Comparison of ENCODE assay signal across 31 mouse cellular contexts in genomic region chr13:22990214-22990891, GRCm38 (mm10). TPM values are rescaled to one million over a fixed set of nuclear protein-coding genes. Genes with fewer than 3 reads are reported as not detected.
DNase-seq lines count a peak whose midpoint lies in the region; ATAC-seq and TF ChIP-seq lines count a peak whose summit lies in the region.
"Had no signal": no experiment of that assay in that cellular context is flagged by ENCODE, and none has a peak within 500 bp of the region (broad histone marks: within the 10 kb centered on the region; RNA-seq: fewer than 3 reads in every experiment).

No protein-coding gene starts in this region.

- ATAC-seq in lung, embryonic 15.5 days (ENCODE audit: borderline replicate concordance, extremely low read depth, low FRiP score, low TSS enrichment) = peak; percentile 77
- ATAC-seq in lung, postnatal 0 days = peak; percentile 95
- no peak for ATAC-seq in activated CD4-positive, CD25-positive, alpha-beta regulatory T cell, adult 4 months
- ATAC-seq in erythroid progenitor cell, adult 5-6 weeks (replicated peaks; ENCODE audit: low FRiP score, poor library complexity, severe bottlenecking) = no peak
- ATAC-seq: CD4-positive, CD25-positive, alpha-beta regulatory T cell, adult 4 months; forebrain, embryonic 14.5 days; forebrain, postnatal 0 days had no signal

- no peaks in the 10 kb centered on the region for H3K9me3 ChIP-seq in lung, embryonic 15.5 days
- no peaks in the 10 kb centered on the region for H3K9me3 ChIP-seq in lung, postnatal 0 days (ENCODE audit: low read length)
- H3K9me3 ChIP-seq: heart, embryonic 15.5 days; hindbrain, embryonic 15.5 days had no signal

- no peak overlapping the region for H3K9ac ChIP-seq in lung, embryonic 15.5 days
- no peak overlapping the region for H3K9ac ChIP-seq in lung, postnatal 0 days (replicated peaks; ENCODE audit: low read depth)
- H3K9ac ChIP-seq: forebrain, postnatal 0 days; heart, embryonic 12.5 days; heart, embryonic 15.5 days; hindbrain, embryonic 15.5 days had no signal

- no peaks in the 10 kb centered on the region for H3K4me1 ChIP-seq in lung, embryonic 15.5 days
- no peaks in the 10 kb centered on the region for H3K4me1 ChIP-seq in lung, adult 2 months (ENCODE audit: control insufficient read depth, insufficient read depth, low read length)
- H3K4me1 ChIP-seq in lung, postnatal 0 days (ENCODE audit: insufficient read depth, low read depth, low read length) = no peaks in the 10 kb centered on the region
- H3K4me1 ChIP-seq: heart, embryonic 12.5 days; heart, embryonic 15.5 days; hindbrain, embryonic 15.5 days had no signal

- peak; percentile 60; the same call in 1 of the 2 replicates for TF ChIP-seq EP300 in lung, postnatal 0 days (IDR thresholded peaks at IDR 0.05)

- TF ChIP-seq CTCF in lung, adult 2 months (IDR thresholded peaks at IDR 0.05; ENCODE audit: insufficient read depth, low read length) = no peak
- no peak for TF ChIP-seq CTCF in lung, postnatal 0 days (IDR thresholded peaks at IDR 0.05)

- H3K27me3 ChIP-seq in lung, embryonic 15.5 days = no peaks in the 10 kb centered on the region
- no peaks in the 10 kb centered on the region for H3K27me3 ChIP-seq in lung, postnatal 0 days (replicated peaks; ENCODE audit: insufficient read depth, low read length)
- H3K27me3 ChIP-seq: heart, embryonic 12.5 days; heart, embryonic 15.5 days; hindbrain, embryonic 15.5 days had no signal

- no peak overlapping the region for H3K27ac ChIP-seq in lung, embryonic 15.5 days
- no peak overlapping the region for H3K27ac ChIP-seq in lung, postnatal 0 days (ENCODE audit: low read length)
- H3K27ac ChIP-seq: gastrocnemius, adult 2 months; heart, embryonic 15.5 days; hindbrain, embryonic 15.5 days had no signal

- WGBS in lung, embryonic 15.5 days = 66% methylated on average over 11 of the region's 11 CpGs
- WGBS in lung, adult 2 months = 65% methylated on average over 11 of the region's 11 CpGs
- 55% methylated on average over 11 of the region's 11 CpGs for WGBS in lung, postnatal 0 days

- H3K36me3 ChIP-seq in lung, embryonic 15.5 days = no peaks in the 10 kb centered on the region
- no peaks in the 10 kb centered on the region for H3K36me3 ChIP-seq in lung, postnatal 0 days (ENCODE audit: insufficient read depth, low read length)
- H3K36me3 ChIP-seq: heart, embryonic 12.5 days; heart, embryonic 15.5 days; hindbrain, embryonic 15.5 days had no signal

- TF ChIP-seq POLR2A in lung, adult 2 months (IDR thresholded peaks at IDR 0.05; ENCODE audit: borderline replicate concordance, extremely low read depth, low read depth, low read length) = no peak

- DNase-seq in lung, adult 2 months = no peak
- DNase-seq in lung, postnatal 0 days (ENCODE audit: low spot score) = peak; percentile 83
- peak; percentile 47 for DNase-seq in lung, postnatal 25 days (ENCODE audit: low spot score)
- DNase-seq: adrenal gland, postnatal 10 days; adrenal gland, postnatal 36 days; cerebellum, adult 18-20 months; cerebellum, adult 9-10 months; cerebellum, postnatal 14 days; forebrain, postnatal 0 days; gastrocnemius, adult 2 months; gastrocnemius, postnatal 14 days; heart, adult 18-20 months; heart, postnatal 10 days; heart, postnatal 4 days had no signal

- H3K4me2 ChIP-seq in lung, embryonic 15.5 days = no peak overlapping the region
- 0 out of 2 replicates have a peak overlapping the region, but pooled peaks have one; percentile 5 for H3K4me2 ChIP-seq in lung, postnatal 0 days (replicated peaks; ENCODE audit: low read depth, low read length)
- H3K4me2 ChIP-seq: heart, embryonic 12.5 days; heart, embryonic 15.5 days; hindbrain, embryonic 15.5 days had no signal

- H3K4me3 ChIP-seq in lung, embryonic 15.5 days = no peak overlapping the region
- no peak overlapping the region for H3K4me3 ChIP-seq in lung, adult 2 months (replicated peaks; ENCODE audit: extremely low read depth, low read depth, low read length)
- H3K4me3 ChIP-seq in lung, postnatal 0 days (ENCODE audit: low read depth, low read length) = no peak overlapping the region
- H3K4me3 ChIP-seq: gastrocnemius, adult 2 months; heart, embryonic 12.5 days; heart, embryonic 15.5 days; hindbrain, embryonic 15.5 days had no signal

RNA-seq across cellular contexts. Expression of gene Vmn1r213, which starts 17.1 kb away (rescaled TPM):
- polyA plus RNA-seq in lung, embryonic 15.5 days (2015; fragmentation: Nextera tagmentation; extraction: Ambion mirVana) = not detected in 2 replicates
- not detected in 2 replicates for polyA plus RNA-seq in lung, adult 2 months (2012; rRNA removed)
- polyA plus RNA-seq in lung, postnatal 0 days (2015; fragmentation: Nextera tagmentation; extraction: Ambion mirVana) = not detected in 2 replicates
- not detected for polyA plus RNA-seq in activated CD4-positive, CD25-positive, alpha-beta regulatory T cell, adult 4 months (2017; shearing (Covaris generic))
- total RNA-seq in erythroid progenitor cell, adult 5-6 weeks (2015; ENCODE audit: low replicate concordance) = not detected in 2 replicates
- not detected in 2 replicates for total RNA-seq in erythroid progenitor cell, adult 5-6 weeks (2017; ENCODE audit: low replicate concordance)
- total RNA-seq: adrenal gland, adult 18-20 months; adrenal gland, postnatal 10 days; adrenal gland, postnatal 36 days; forebrain, postnatal 0 days; gastrocnemius, adult 2 months; gastrocnemius, postnatal 14 days; gastrocnemius, postnatal 4 days; heart, adult 18-20 months; heart, postnatal 10 days; heart, postnatal 4 days; MEL had no signal
- polyA plus RNA-seq: C2C12; CD4-positive, CD25-positive, alpha-beta regulatory T cell, adult 4 months; embryonic facial prominence, embryonic 11.5 days; embryonic facial prominence, embryonic 14.5 days; forebrain, embryonic 11.5 days; forebrain, embryonic 14.5 days; forebrain, postnatal 0 days; frontal cortex, adult 2 months; heart, embryonic 12.5 days; heart, embryonic 15.5 days; hindbrain, embryonic 11.5 days; hindbrain, embryonic 15.5 days had no signal

RNA-seq across cellular contexts. Expression of gene Vmn1r214, which starts 39.9 kb away (rescaled TPM):
- polyA plus RNA-seq in lung, embryonic 15.5 days (2015; fragmentation: Nextera tagmentation; extraction: Ambion mirVana) = not detected in 2 replicates
- not detected in 2 replicates for polyA plus RNA-seq in lung, adult 2 months (2012; rRNA removed)
- polyA plus RNA-seq in lung, postnatal 0 days (2015; fragmentation: Nextera tagmentation; extraction: Ambion mirVana) = not detected in 2 replicates
- under 1 TPM in 1 of 2 experiments, not detected in 1; 0.45 TPM for polyA plus RNA-seq in activated CD4-positive, CD25-positive, alpha-beta regulatory T cell, adult 4 months (2017; shearing (Covaris generic))
- total RNA-seq in erythroid progenitor cell, adult 5-6 weeks (2015; ENCODE audit: low replicate concordance) = not detected in 2 replicates
- total RNA-seq in erythroid progenitor cell, adult 5-6 weeks (2017; ENCODE audit: low replicate concordance) = not detected in 2 replicates
- total RNA-seq: adrenal gland, adult 18-20 months; adrenal gland, postnatal 10 days; adrenal gland, postnatal 36 days; forebrain, postnatal 0 days; gastrocnemius, adult 2 months; gastrocnemius, postnatal 14 days; gastrocnemius, postnatal 4 days; heart, adult 18-20 months; heart, postnatal 10 days; heart, postnatal 4 days; MEL had no signal
- polyA plus RNA-seq: C2C12; embryonic facial prominence, embryonic 11.5 days; embryonic facial prominence, embryonic 14.5 days; forebrain, embryonic 11.5 days; forebrain, embryonic 14.5 days; forebrain, postnatal 0 days; frontal cortex, adult 2 months; heart, embryonic 12.5 days; heart, embryonic 15.5 days; hindbrain, embryonic 11.5 days; hindbrain, embryonic 15.5 days had no signal

Comparison
In these comparisons a context has a peak if more than half of its experiments do, and no peak if none do; other contexts are left out.
1. ATAC-seq: peak in lung, embryonic 15.5 days (single experiment) and lung, postnatal 0 days (single experiment); none in activated CD4-positive, CD25-positive, alpha-beta regulatory T cell, adult 4 months (single experiment) and erythroid progenitor cell, adult 5-6 weeks (single experiment).